Mouse (Mus musculus): ENCODE measurements around the gene Epb41l5. TPM values are rescaled to one million over a fixed set of nuclear protein-coding genes. Genes with fewer than 3 reads are reported as not detected.

Epb41l5 gene
- 3.6 and 3.7 TPM in 2 replicates for polyA plus RNA-seq (2015; fragmentation: Nextera tagmentation; extraction: Ambion mirVana)

DNA sequence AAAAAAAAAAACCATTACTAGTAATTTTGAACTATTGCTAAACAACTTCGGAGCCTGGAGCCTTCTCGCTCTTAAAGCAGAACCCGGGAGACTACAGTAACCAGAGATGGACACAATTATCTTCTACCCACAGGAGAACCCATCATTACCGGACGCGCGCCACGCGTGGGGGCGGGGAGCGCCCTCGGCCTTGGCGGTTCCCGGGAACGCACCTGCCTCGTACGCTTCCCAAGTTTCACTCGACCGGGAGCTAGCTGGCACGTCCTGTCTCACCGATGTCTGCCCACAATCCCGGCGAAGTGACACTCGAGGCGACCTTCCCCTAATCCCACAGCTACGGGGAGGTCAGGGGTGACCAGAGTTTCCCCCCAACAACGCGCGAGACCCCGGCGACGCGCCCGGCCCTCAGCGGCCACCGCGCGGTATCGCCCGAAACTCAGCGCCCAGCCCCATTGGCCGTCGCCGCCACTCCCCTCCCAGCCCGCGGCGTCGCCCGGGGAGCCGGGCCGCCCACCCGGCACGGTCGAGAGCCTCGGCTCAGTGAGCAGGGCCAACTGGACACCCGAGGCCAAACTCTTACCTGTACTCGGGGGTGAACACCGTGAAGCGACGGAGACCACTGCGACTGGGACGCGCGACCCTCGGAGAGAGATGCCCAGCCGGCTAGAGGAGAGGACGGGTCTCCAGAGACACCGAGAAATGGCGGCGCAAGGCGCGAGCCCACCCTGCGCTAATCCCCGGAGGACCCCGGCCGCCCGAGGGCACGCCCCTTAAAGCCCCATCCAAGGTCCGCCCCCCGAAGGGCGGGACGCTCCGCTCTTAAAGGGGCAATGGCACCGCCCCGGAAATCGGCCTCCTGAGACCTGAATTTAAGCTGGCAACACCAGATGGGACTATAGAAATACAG, at the start of gene Epb41l5:
TSS of gene Epb41l5 (minus strand) at position 796 of the 907 bp plus-strand sequence.

DNA sequence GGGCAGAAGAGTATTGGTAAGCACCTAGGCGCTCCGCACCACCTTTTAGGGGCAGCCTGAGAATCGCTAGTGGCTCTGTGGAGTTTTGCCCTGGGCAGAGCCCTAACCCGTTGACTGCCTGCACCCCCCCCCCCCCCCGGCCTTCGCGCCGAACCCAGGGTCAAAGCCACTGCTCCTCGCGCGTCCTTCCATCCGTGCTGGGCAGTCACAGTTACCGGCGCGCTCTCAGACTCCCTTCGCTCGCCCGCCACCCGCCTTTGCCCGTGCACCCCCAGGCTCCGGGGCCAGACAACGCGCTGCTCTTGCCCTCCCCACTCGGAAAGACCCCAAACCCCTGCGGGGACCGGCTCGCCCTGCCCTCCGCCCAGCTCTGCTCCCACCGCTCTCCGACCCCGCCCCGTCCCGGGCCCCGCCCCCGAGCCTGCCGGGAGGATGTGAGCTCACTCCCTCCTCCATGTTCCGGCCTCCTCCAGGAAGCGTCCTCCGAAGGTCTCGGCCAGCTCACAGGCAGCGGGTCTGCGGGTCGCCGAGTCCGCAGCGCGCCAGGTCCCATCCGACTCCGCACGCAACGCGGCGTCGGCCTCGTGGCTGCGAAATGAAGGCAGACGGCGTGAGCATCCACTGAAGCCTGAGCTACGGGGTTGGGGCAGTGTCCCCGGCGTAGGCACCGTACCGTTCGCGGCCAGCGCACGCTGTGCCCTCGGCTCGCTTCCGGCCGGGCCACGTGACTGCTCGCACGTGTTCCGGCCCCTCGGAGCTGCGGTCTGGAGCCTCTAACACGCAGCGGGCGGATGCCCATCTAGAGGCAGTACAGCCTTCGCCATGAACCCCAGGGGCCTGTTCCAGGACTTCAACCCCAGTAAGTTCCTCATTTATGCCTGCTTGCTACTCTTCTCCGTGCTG, 122.9 kb downstream of the Epb41l5 start, which contains the start of gene Tmem185b:
TSS of gene Tmem185b (plus strand) at position 472 of the 903 bp plus-strand sequence.

DNA sequence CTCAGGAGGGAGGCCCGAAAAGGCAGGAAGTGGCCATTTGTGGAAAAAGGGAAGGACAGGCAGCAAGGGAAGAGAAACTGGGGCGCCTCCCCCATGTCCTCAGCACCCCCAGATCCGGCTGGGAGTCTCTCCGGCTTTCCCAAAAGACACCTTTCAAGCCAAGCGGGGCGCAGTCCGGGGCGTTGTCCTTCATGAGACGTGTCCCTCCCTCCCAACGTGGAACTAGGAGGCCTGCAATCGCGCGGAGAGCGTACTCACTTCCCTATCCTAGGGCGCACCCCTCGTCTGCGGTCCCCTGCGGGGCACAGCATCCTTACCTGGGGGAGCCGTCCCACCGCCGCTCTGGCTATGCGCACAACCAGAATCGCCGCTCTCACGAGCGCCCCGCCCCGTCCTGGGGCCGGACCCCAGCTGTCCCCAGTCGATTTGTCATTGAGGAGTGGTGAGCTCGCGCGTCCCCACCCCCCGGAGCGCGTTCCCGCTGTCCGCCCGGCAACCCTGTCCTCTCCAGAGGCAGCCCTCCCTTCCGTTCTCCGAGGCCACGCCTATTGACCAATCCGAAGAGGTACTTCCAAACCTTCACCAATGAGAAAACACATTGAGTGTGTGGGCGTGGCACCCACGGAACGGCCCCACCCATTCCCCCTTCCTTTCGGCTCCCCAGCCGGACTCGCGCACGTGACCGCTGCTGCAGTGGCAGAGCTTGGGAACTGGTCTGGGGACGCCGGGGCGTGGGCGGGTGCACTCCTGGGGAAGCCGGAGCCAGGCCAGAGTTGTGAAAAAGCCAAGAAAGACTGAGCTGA, 144.3 kb downstream of the Epb41l5 start, which contains the start of gene Ralb:
TSS of gene Ralb (minus strand) at position 535 of the 803 bp plus-strand sequence.

Other genes starting within 250 kb of the Epb41l5 start
- 0.16 and 0.27 TPM in 2 replicates for gene Inhbb, start 226.8 kb downstream of the Epb41l5 start, polyA plus RNA-seq (2015; fragmentation: Nextera tagmentation; extraction: Ambion mirVana)
- 40.2 and 50.1 TPM in 2 replicates for gene Ralb, start 144.2 kb downstream of the Epb41l5 start, polyA plus RNA-seq (2015; fragmentation: Nextera tagmentation; extraction: Ambion mirVana)
- 9.3 and 15.4 TPM in 2 replicates for gene Tmem185b, start 122.8 kb downstream of the Epb41l5 start, polyA plus RNA-seq (2015; fragmentation: Nextera tagmentation; extraction: Ambion mirVana)
- 1.9 TPM in 2 replicates for gene Ptpn4, start 188.6 kb upstream of the Epb41l5 start, polyA plus RNA-seq (2015; fragmentation: Nextera tagmentation; extraction: Ambion mirVana)